Mouse (Mus musculus): ENCODE data around the gene Vamp5. TPM values are rescaled to one million over a fixed set of nuclear protein-coding genes. Genes with fewer than 3 reads are reported as not detected.

The Vamp5 gene
- polyA plus RNA-seq, 1 experiment from 2014 or later: 20.6 TPM

- Histone ChIP-seq H3K9me3 (no peaks in the 10 kb centered on the region), H3K27ac (peak overlapping the region; percentile 85), H3K36me3 (peaks cover 31% of the 10 kb centered on the region), H3K4me2 (peak overlapping the region; percentile 81), H3K9ac (peak overlapping the region; percentile 83), H3K4me3 (peak overlapping the region; percentile 66), H3K27me3 (no peaks in the 10 kb centered on the region), H3K4me1 (peaks cover 20% of the 10 kb centered on the region)
- under 1% methylated on average over 42 of the region's 42 CpGs for WGBS
- ATAC-seq (ENCODE audit: insufficient number of reproducible peaks, insufficient read depth, low FRiP score, low TSS enrichment, low read depth): peak; percentile 97
Observed at GRCm38 (mm10) chr6:72362132-72363028, 17.9 kb downstream of the Vamp5 start.

- peaks cover 29% of the 10 kb centered on the region for H3K4me1 ChIP-seq
- no peak overlapping the region for H3K27ac ChIP-seq
- ATAC-seq (ENCODE audit: insufficient number of reproducible peaks, insufficient read depth, low FRiP score, low TSS enrichment, low read depth): no peak
- H3K27me3 ChIP-seq: no peaks in the 10 kb centered on the region
- no peaks in the 10 kb centered on the region for H3K9me3 ChIP-seq
- H3K4me3 ChIP-seq: peak overlapping the region; percentile 66
- H3K4me2 ChIP-seq: peak overlapping the region; percentile 81
- H3K36me3 ChIP-seq: peaks cover 31% of the 10 kb centered on the region
- WGBS: 64% methylated on average over 5 of the region's 5 CpGs
- H3K9ac ChIP-seq: peak overlapping the region; percentile 83
Observed at GRCm38 (mm10) chr6:72361121-72361551, 19.1 kb downstream of the Vamp5 start.

GRCm38 (mm10) chr6:72360599-72360935 lies 19.7 kb downstream of the Vamp5 start:
- Histone ChIP-seq H3K27me3 (no peaks in the 10 kb centered on the region), H3K4me1 (peaks cover 35% of the 10 kb centered on the region), H3K27ac (no peak overlapping the region), H3K36me3 (peaks cover 31% of the 10 kb centered on the region), H3K9me3 (no peaks in the 10 kb centered on the region), H3K9ac (no peak overlapping the region), H3K4me3 (no peak overlapping the region), H3K4me2 (no peak overlapping the region)
- no peak for ATAC-seq (ENCODE audit: insufficient number of reproducible peaks, insufficient read depth, low FRiP score, low TSS enrichment, low read depth)
- 80% methylated on average over 7 of the region's 7 CpGs for WGBS

GRCm38 (mm10) chr6:72359891-72360598 lies 20.2 kb downstream of the Vamp5 start:
- WGBS: 85% methylated on average over 11 of the region's 11 CpGs
- Histone ChIP-seq H3K4me1 (peaks cover 37% of the 10 kb centered on the region), H3K27ac (no peak overlapping the region), H3K9me3 (no peaks in the 10 kb centered on the region), H3K4me3 (no peak overlapping the region), H3K27me3 (no peaks in the 10 kb centered on the region), H3K36me3 (peaks cover 31% of the 10 kb centered on the region), H3K4me2 (no peak overlapping the region), H3K9ac (no peak overlapping the region)
- ATAC-seq (ENCODE audit: insufficient number of reproducible peaks, insufficient read depth, low FRiP score, low TSS enrichment, low read depth): no peak

- no peak overlapping the region for H3K9ac ChIP-seq
- no peak overlapping the region for H3K4me2 ChIP-seq
- H3K27ac ChIP-seq: no peak overlapping the region
- H3K27me3 ChIP-seq: no peaks in the 10 kb centered on the region
- peaks cover 31% of the 10 kb centered on the region for H3K36me3 ChIP-seq
- H3K4me1 ChIP-seq: peaks cover 44% of the 10 kb centered on the region
- ATAC-seq (ENCODE audit: insufficient number of reproducible peaks, insufficient read depth, low FRiP score, low TSS enrichment, low read depth): no peak
- H3K9me3 ChIP-seq: no peaks in the 10 kb centered on the region
- no peak overlapping the region for H3K4me3 ChIP-seq
- 56% methylated on average over 2 of the region's 2 CpGs for WGBS
Observed at GRCm38 (mm10) chr6:72359343-72359742, 20.9 kb downstream of the Vamp5 start.

GRCm38 (mm10) chr6:72358086-72358764 lies 22.0 kb downstream of the Vamp5 start:
- ATAC-seq (ENCODE audit: insufficient number of reproducible peaks, insufficient read depth, low FRiP score, low TSS enrichment, low read depth): no peak
- no peak overlapping the region for H3K4me2 ChIP-seq
- H3K4me3 ChIP-seq: no peak overlapping the region
- H3K9ac ChIP-seq: no peak overlapping the region
- 93% methylated on average over 10 of the region's 10 CpGs for WGBS
- no peaks in the 10 kb centered on the region for H3K9me3 ChIP-seq
- peaks cover 53% of the 10 kb centered on the region for H3K4me1 ChIP-seq
- H3K36me3 ChIP-seq: peaks cover 31% of the 10 kb centered on the region
- no peaks in the 10 kb centered on the region for H3K27me3 ChIP-seq
- no peak overlapping the region for H3K27ac ChIP-seq

- Histone ChIP-seq H3K36me3 (peaks cover 31% of the 10 kb centered on the region), H3K9ac (0 out of 2 replicates have a peak overlapping the region, but pooled peaks have one; percentile 11), H3K27me3 (no peaks in the 10 kb centered on the region), H3K4me3 (no peak overlapping the region), H3K27ac (no peak overlapping the region), H3K9me3 (no peaks in the 10 kb centered on the region), H3K4me1 (peaks cover 57% of the 10 kb centered on the region), H3K4me2 (no peak overlapping the region)
- no peak for ATAC-seq (ENCODE audit: insufficient number of reproducible peaks, insufficient read depth, low FRiP score, low TSS enrichment, low read depth)
- WGBS: 72% methylated on average over 5 of the region's 5 CpGs
Observed at GRCm38 (mm10) chr6:72357164-72358079, 22.8 kb downstream of the Vamp5 start.

- H3K36me3 ChIP-seq: peaks cover 31% of the 10 kb centered on the region
- 0 out of 2 replicates have a peak, but pooled peaks have one; percentile 0 for ATAC-seq (ENCODE audit: insufficient number of reproducible peaks, insufficient read depth, low FRiP score, low TSS enrichment, low read depth)
- no peak overlapping the region for H3K27ac ChIP-seq
- peak overlapping the region; percentile 60 for H3K4me3 ChIP-seq
- H3K9me3 ChIP-seq: no peaks in the 10 kb centered on the region
- peaks cover 59% of the 10 kb centered on the region for H3K4me1 ChIP-seq
- peak overlapping the region; percentile 94 for H3K4me2 ChIP-seq
- H3K9ac ChIP-seq: peak overlapping the region; percentile 80
- H3K27me3 ChIP-seq: no peaks in the 10 kb centered on the region
- 27% methylated on average over 8 of the region's 8 CpGs for WGBS
Observed at GRCm38 (mm10) chr6:72356001-72356532, 24.2 kb downstream of the Vamp5 start.

GRCm38 (mm10) chr6:72355066-72355911 lies 25.0 kb downstream of the Vamp5 start, which contains the start of gene Tmem150a:
Gene Tmem150a (plus strand): TSS chr6:72355447.
- Histone ChIP-seq H3K4me1 (peaks cover 53% of the 10 kb centered on the region), H3K9me3 (no peaks in the 10 kb centered on the region)
- ATAC-seq (ENCODE audit: insufficient number of reproducible peaks, insufficient read depth, low FRiP score, low TSS enrichment, low read depth): peak; percentile 66

GRCm38 (mm10) chr6:72354025-72354424 lies 26.2 kb downstream of the Vamp5 start:
- 55% methylated on average over 1 of the region's 1 CpGs for WGBS
- no peaks in the 10 kb centered on the region for H3K9me3 ChIP-seq
- no peak overlapping the region for H3K27ac ChIP-seq
- H3K27me3 ChIP-seq: no peaks in the 10 kb centered on the region
- H3K4me1 ChIP-seq: peaks cover 52% of the 10 kb centered on the region
- peak overlapping the region; percentile 94 for H3K4me2 ChIP-seq
- no peak overlapping the region for H3K4me3 ChIP-seq
- peaks cover 33% of the 10 kb centered on the region for H3K36me3 ChIP-seq
- no peak overlapping the region for H3K9ac ChIP-seq
- no peak for ATAC-seq (ENCODE audit: insufficient number of reproducible peaks, insufficient read depth, low FRiP score, low TSS enrichment, low read depth)

More at GRCm38 (mm10) chr6:72355066-72355911, 25.0 kb downstream of the Vamp5 start, which contains the start of gene Tmem150a:
- Histone ChIP-seq H3K4me2 (peak within 1 kb of the TSS; percentile 94), H3K27me3 (no peaks in the 10 kb centered on the region), H3K4me3 (peak within 1 kb of the TSS; percentile 60), H3K9ac (peak within 1 kb of the TSS; percentile 80), H3K36me3 (peaks cover 32% of the 10 kb centered on the region), H3K27ac (peak within 1 kb of the TSS; percentile 33; the same call in 1 of the 2 replicates)
- under 1% methylated on average over 67 of the region's 71 CpGs for WGBS
